Mouse (Mus musculus) stomach, embryonic 16.5 days (tissue): ENCODE measurements at regions not wholly inside any gene's neighbourhood (a gene's known extent, or its start where the extent isn't known, plus 50 kb on each side); places are given as distances from the start of the nearest gene placed in this dataset.

Experiments used
- ATAC-seq: fragments of 200-750 bp; cut with Nextera tagmentation; 2 replicates; pipeline ENCODE4 v1.8.0; 2017; ENCODE audit warnings: moderate number of reproducible peaks, moderate TSS enrichment; ENCODE audit not compliant: insufficient read depth, low FRiP score
- H3K27ac ChIP-seq: fragments of 300-500 bp; sonication (generic); 2 replicates; pipeline ENCODE4 v1.5.1; 2014; ENCODE audit warnings: low read length
- H3K27me3 ChIP-seq: fragments of 300-500 bp; sonication (generic); 2 replicates; pipeline ENCODE4 v1.6.1; 2014; ENCODE audit warnings: low read length, control low read depth, mixed read lengths; ENCODE audit not compliant: control insufficient read depth, insufficient read depth
- H3K36me3 ChIP-seq: fragments of 300-500 bp; sonication (generic); 2 replicates; pipeline ENCODE4 v1.6.1; 2014; ENCODE audit warnings: low read length; ENCODE audit not compliant: control insufficient read depth, insufficient read depth
- H3K4me1 ChIP-seq: fragments of 300-500 bp; sonication (generic); 2 replicates; pipeline ENCODE4 v1.6.1; 2014; ENCODE audit warnings: low read length, control low read depth, mixed read lengths; ENCODE audit not compliant: control insufficient read depth, insufficient read depth
- H3K4me2 ChIP-seq: fragments of 300-500 bp; sonication (generic); 2 replicates; pipeline ENCODE4 v1.6.1; 2014; ENCODE audit warnings: low read depth, low read length, mixed read lengths
- H3K4me3 ChIP-seq: fragments of 300-500 bp; sonication (generic); replicated peaks from 2 replicates; pipeline ENCODE4 v1.5.1; 2014; ENCODE audit warnings: mild to moderate bottlenecking, low read length
- H3K9ac ChIP-seq: fragments of 300-500 bp; sonication (generic); 2 replicates; pipeline ENCODE4 v1.6.1; 2014; ENCODE audit warnings: low read length
- H3K9me3 ChIP-seq: fragments of 300-500 bp; sonication (generic); replicated peaks from 2 replicates; pipeline ENCODE4 v1.6.1; 2016; ENCODE audit warnings: low read length, control low read depth; ENCODE audit not compliant: control insufficient read depth
- WGBS: fragments of 180-500 bp; shearing (Covaris S2); extraction: QIAGEN DNeasy Blood & Tissue Kit; methylation state at CpG from one replicate; pipeline ENCODE4 v1.1.7; 2014; 5-methylcytosine and 5-hydroxymethylcytosine counted together

DNA sequence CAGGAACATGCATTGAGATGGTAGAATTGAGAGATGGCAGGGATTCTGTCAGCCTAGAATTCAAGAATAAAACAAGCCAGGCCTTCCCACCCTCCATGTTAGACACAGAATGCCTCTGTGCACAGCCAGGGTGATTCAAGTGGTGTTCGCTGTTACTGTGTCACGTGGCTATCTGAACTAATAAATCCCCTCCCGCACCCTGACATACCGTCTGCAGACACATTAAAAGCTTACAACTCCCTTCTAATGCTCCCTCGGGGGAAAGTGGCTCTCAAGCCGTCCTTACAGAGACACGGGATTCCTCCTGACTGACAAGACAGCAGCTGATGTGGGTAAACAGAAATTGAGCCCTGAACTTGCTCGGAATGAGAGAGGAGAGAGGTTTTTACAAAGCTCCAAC, 279.1 kb downstream of the Prex1 start:
- ATAC-seq: no peak
- H3K27me3 ChIP-seq: no peaks in the 10 kb centered on the region
- H3K9me3 ChIP-seq: no peaks in the 10 kb centered on the region
- no peak overlapping the region for H3K9ac ChIP-seq
- H3K27ac ChIP-seq: peak overlapping the region; percentile 85
- peaks cover 20% of the 10 kb centered on the region for H3K4me1 ChIP-seq
- no peaks in the 10 kb centered on the region for H3K36me3 ChIP-seq
- no peak overlapping the region for H3K4me2 ChIP-seq
- no peak overlapping the region for H3K4me3 ChIP-seq
- WGBS: 31% methylated on average over 8 of the region's 8 CpGs

DNA sequence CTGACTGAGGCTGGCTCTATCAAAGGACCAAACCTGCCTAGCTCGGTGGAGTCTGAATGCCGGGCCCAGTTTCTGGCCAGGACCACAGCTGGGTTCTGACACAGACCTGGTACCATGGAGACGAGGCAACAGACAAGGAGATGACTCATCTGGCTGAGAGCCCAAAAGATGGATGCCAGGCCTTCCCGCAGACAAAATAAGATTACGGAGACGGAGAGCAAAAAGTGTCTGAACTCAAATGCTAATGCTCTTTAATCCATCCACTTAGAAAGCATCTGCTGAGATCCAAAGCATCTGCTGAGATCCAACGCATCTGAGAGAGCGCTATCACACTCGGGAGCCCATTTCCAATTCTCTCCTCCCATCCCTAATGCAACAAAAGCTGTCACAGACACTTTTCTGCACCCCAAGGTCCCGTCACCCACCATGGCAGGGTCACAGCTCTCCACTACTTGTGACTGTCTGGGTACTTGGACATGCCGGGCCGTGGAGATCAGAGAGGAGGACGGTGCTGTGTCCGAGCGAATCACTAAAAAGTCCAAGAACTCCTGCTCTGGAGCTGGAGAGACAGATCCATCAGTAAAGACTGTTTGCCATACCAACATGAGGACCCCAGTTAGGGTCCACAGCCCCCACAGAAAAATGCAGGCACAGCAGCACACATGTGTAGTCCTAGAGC, 278.3 kb upstream of the Sulf2 start:
- ATAC-seq: peak; percentile 79; the same call in 1 of the 2 replicates
- Histone ChIP-seq H3K36me3 (no peaks in the 10 kb centered on the region), H3K4me2 (0 out of 2 replicates have a peak overlapping the region, but pooled peaks have one; percentile 10), H3K4me1 (peaks cover 21% of the 10 kb centered on the region), H3K9me3 (no peaks in the 10 kb centered on the region), H3K27ac (peak overlapping the region; percentile 85), H3K9ac (peak overlapping the region; percentile 32; the same call in 1 of the 2 replicates), H3K27me3 (no peaks in the 10 kb centered on the region), H3K4me3 (no peak overlapping the region)
- 44% methylated on average over 15 of the region's 15 CpGs for WGBS

DNA sequence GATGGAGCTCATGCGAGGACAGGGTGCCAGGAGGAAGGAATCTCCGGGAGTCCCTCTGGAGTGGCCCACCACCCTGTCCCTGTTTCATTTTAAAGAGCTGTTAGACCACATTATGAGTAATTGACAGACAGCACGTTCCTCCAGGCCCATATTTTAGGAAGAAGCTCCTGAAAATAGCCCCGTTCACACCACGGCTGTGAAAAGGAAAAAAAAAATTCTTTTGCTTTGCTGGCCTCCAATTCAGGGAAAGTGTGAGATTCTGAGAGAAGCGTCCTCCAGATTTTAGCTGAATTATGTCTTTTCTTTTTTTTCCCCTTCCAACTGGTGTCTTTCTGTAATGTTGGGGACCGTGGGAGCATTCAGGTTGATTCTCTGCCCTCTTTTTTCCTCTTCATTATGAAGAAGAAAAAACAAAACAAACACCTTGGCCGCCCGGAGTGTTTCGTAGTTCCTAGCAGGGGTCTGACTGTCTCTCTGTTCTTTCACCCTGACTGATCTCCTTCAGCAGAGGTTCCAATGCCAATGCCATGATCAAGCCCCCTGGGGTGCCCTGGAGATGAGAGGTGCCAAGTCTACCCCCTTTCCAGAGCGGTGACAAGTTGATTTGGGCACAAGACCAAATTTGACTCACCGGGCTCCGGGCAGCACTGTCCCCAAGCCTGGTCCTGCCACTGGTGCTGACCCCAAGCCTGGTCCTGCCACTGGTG, 277.6 kb upstream of the Sulf2 start:
- Histone ChIP-seq H3K4me2 (0 out of 2 replicates have a peak overlapping the region, but pooled peaks have one; percentile 10), H3K4me3 (no peak overlapping the region), H3K4me1 (peaks cover 21% of the 10 kb centered on the region), H3K36me3 (no peaks in the 10 kb centered on the region), H3K9ac (peak overlapping the region; percentile 27), H3K27ac (peak overlapping the region; percentile 85), H3K9me3 (no peaks in the 10 kb centered on the region), H3K27me3 (no peaks in the 10 kb centered on the region)
- ATAC-seq: no peak
- 61% methylated on average over 13 of the region's 13 CpGs for WGBS

DNA sequence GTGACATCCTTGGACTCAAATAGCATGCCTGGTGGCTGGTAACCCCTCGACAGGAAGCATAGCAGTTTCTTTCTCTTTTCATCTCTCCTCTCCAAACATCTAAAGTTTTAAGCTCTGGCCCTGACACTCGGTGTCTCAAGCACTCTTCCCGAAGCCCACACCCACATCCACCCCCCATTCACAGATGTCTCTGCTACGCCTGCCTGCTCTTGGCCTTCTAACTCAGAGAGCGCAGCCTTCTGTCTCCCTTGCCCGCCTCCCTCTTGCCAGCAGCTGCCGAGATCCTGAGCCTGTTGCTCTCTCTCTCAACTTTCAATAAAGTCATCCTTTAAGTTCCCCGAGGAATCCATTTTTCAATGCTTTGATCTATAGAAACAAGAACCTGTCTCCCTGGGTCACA, 277.1 kb upstream of the Sulf2 start:
- Histone ChIP-seq H3K9ac (peak overlapping the region; percentile 25; the same call in 1 of the 2 replicates), H3K27me3 (no peaks in the 10 kb centered on the region), H3K4me2 (no peak overlapping the region), H3K4me3 (no peak overlapping the region), H3K36me3 (no peaks in the 10 kb centered on the region), H3K9me3 (no peaks in the 10 kb centered on the region), H3K4me1 (peaks cover 22% of the 10 kb centered on the region), H3K27ac (peak overlapping the region; percentile 85; the same call in 1 of the 2 replicates)
- no peak for ATAC-seq
- WGBS: 58% methylated on average over 8 of the region's 8 CpGs

DNA sequence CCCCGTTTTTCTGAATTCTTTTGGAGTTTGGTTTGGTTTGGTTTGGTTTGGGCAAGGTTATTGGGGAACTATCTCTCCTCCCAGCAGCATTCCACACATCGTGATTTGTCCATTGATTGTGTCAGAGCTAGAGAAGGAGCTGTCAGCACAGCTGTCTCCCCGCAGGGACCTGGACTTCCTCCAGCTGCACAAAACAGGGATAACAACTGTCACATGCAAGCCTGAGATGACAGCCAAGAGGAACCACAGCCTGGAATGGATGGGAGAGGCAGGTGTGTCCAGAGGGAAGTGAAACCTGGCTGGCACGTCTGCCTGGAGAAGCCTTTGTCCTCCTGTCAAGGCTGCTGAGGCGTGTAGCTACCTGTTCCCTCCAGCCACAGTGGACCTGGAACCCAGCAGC, 274.5 kb upstream of the Sulf2 start:
- H3K4me2 ChIP-seq: no peak overlapping the region
- 28% methylated on average over 5 of the region's 5 CpGs for WGBS
- H3K4me1 ChIP-seq: peaks cover 35% of the 10 kb centered on the region
- H3K4me3 ChIP-seq: no peak overlapping the region
- no peak overlapping the region for H3K9ac ChIP-seq
- no peak for ATAC-seq
- no peaks in the 10 kb centered on the region for H3K9me3 ChIP-seq
- H3K36me3 ChIP-seq: no peaks in the 10 kb centered on the region
- H3K27ac ChIP-seq: peak overlapping the region; percentile 16; the same call in 1 of the 2 replicates
- no peaks in the 10 kb centered on the region for H3K27me3 ChIP-seq

DNA sequence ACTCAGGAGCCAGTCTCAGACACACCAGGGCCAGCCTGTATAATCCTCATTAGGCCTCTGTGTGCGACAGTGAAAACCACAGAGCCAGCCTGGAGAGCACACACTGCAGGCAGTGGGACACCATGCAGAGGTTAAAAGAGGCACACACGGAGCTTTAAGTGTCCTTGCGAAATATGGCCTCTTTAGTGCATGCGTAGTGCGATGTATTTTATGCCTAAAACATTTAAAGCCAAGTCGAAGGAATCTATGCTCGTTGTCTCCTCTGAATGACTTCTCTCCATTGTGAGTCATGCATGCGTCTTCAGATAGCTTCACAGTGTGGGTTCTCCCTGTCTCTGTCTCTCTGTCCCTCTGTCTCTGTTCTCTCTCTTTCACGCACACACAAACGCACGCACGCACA, 274.0 kb upstream of the Sulf2 start:
- Histone ChIP-seq H3K4me1 (peaks cover 35% of the 10 kb centered on the region), H3K27me3 (no peaks in the 10 kb centered on the region), H3K9ac (no peak overlapping the region), H3K9me3 (no peaks in the 10 kb centered on the region), H3K4me3 (no peak overlapping the region), H3K36me3 (no peaks in the 10 kb centered on the region), H3K27ac (peak overlapping the region; percentile 16; the same call in 1 of the 2 replicates), H3K4me2 (no peak overlapping the region)
- 77% methylated on average over 12 of the region's 12 CpGs for WGBS
- ATAC-seq: no peak

DNA sequence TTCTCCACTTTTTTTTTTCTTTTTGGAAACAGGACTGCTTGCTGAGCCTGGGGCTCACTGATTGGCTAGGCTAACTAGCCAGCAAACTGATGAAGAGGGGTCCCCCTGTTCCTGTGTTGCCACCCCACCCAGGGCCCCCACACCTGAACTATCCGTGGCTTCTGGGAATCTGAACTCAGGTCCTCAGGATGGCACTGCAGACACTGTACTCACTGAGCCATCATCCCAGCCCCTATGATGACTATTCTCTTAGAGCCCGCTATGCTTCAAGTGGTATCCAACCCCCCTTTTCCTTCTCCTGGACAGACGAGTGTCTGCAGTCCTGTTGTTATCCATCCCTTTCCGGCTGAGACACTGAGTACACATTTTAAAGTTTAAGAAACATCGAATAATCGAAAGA, 271.9 kb upstream of the Sulf2 start:
- Histone ChIP-seq H3K4me2 (no peak overlapping the region), H3K4me1 (peaks cover 21% of the 10 kb centered on the region), H3K36me3 (no peaks in the 10 kb centered on the region), H3K9ac (no peak overlapping the region), H3K9me3 (no peaks in the 10 kb centered on the region), H3K4me3 (no peak overlapping the region), H3K27me3 (no peaks in the 10 kb centered on the region), H3K27ac (no peak overlapping the region; the same call in 1 of the 2 replicates)
- ATAC-seq: no peak
- 63% methylated on average over 6 of the region's 6 CpGs for WGBS

DNA sequence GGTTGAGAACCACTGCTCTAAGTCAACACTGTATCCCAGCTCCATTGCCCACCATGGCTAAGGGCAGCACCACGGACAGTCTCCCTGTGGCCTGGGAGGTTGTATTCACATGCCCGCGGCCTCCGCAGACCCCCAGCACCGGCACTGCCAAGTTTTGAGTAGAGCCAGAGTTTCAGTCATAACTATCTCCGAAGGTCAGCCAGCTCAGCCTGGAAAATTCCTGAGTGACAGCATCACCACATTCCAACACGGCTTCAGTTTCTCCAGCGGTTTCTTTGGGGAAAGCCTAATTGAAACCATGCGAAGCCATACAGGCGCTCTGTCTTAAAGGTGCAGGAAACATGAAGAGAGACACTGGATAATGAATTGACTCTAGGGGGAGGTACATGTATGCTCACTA, 271.5 kb upstream of the Sulf2 start:
- no peak overlapping the region for H3K4me3 ChIP-seq
- H3K4me2 ChIP-seq: no peak overlapping the region
- no peaks in the 10 kb centered on the region for H3K27me3 ChIP-seq
- peak; percentile 66; the same call in 1 of the 2 replicates for ATAC-seq
- peaks cover 21% of the 10 kb centered on the region for H3K4me1 ChIP-seq
- peak overlapping the region; percentile 52; the same call in 1 of the 2 replicates for H3K27ac ChIP-seq
- H3K9ac ChIP-seq: no peak overlapping the region
- H3K9me3 ChIP-seq: no peaks in the 10 kb centered on the region
- 10% methylated on average over 10 of the region's 10 CpGs for WGBS
- no peaks in the 10 kb centered on the region for H3K36me3 ChIP-seq

DNA sequence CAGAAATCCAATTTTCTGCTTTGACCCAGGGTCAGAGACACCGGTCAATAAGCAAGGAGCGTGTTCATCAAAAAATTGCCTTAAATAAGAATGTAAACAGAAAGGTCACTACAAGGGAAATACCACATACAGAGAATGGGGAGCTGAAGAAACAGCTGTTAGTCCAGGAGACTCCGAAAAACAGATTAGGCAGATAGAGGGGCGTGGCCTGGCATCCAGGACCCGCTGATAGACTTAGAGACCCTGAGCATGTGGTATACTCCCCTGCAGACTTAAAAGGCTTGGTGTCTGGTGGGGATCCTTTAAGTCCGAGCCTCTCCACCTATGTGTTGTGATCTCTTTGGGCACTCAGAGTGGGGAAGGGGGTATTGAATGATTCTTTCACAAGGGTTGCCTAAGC, 271.0 kb upstream of the Sulf2 start:
- no peak for ATAC-seq
- WGBS: 41% methylated on average over 6 of the region's 6 CpGs

More for the DNA sequence above, 271.0 kb upstream of the Sulf2 start:
- no peak overlapping the region for H3K4me3 ChIP-seq
- no peaks in the 10 kb centered on the region for H3K9me3 ChIP-seq
- no peaks in the 10 kb centered on the region for H3K27me3 ChIP-seq
- H3K27ac ChIP-seq: peak overlapping the region; percentile 52; the same call in 1 of the 2 replicates
- H3K4me1 ChIP-seq: peaks cover 21% of the 10 kb centered on the region
- H3K9ac ChIP-seq: no peak overlapping the region
- H3K4me2 ChIP-seq: no peak overlapping the region
- H3K36me3 ChIP-seq: no peaks in the 10 kb centered on the region
